Mouse (Mus musculus): ENCODE results near the gene Trim8. TPM values are rescaled to one million over a fixed set of nuclear protein-coding genes. Genes with fewer than 3 reads are reported as not detected.
A peak's percentile ranks its signal among the peaks of the same experiment; 100 is the strongest.

Trim8 gene
- total and polyA plus RNA-seq, 3 experiments: 4.4 to 24.9 (median 12.0) TPM

DNA sequence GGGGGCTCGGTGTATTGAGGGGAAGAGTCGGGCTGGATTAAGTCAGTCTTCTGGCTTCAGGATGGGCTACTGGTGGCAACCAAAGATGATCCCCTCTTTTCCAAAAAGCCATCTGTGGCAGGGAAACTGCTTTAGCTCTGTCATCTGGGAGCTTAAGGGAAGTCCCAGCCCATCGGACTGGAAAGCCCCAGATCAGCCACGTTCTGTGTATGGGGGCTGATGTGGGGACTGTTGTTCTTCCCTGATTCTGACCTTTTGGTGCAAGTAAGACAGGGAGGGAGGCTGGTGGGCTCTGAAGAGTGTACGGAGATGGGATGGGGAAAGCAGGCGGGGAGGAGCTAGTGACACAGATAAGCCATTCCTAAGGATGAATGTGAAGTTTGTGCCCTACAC, 22.6 kb downstream of the Trim8 start:
- no peaks in the 10 kb centered on the region for H3K36me3 ChIP-seq (replicated peaks in 1 of 2; ENCODE audit: control insufficient read depth in 1 of 2, insufficient read depth in 1 of 2, low read length in 1 of 2)
- H3K9ac ChIP-seq (ENCODE audit: insufficient read depth, low read depth): peak overlapping the region; percentile 28
- in situ Hi-C loops (cut with MboI; ENCODE audit: low pct_ligation_motif_present, low pct_unique_long_range_greater_than_20kb, low sequenced_read_pairs) (no loop called here), dilution Hi-C loops (cut with MboI; ENCODE audit: extremely low pct_ligation_motif_present, extremely low pct_unique_long_range_greater_than_20kb, low sequenced_read_pairs) (no loop called here)
- H3K79me2 ChIP-seq (replicated peaks; ENCODE audit: control insufficient read depth, extremely low read depth, insufficient read depth, poor library complexity, severe bottlenecking): no peaks in the 10 kb centered on the region
- TF ChIP-seq SIN3A (IDR thresholded peaks at IDR 0.05; ENCODE audit: low read length) (no peak), IRF4 (IDR thresholded peaks at IDR 0.05; ENCODE audit: low read depth, low read length) (peak; percentile 35; the same call in 1 of the 2 replicates), MXI1 (IDR thresholded peaks at IDR 0.05; ENCODE audit: low read depth, low read length) (peak; percentile 22; the same call in 1 of the 2 replicates), ETS1 (conservative IDR thresholded peaks at IDR 0.05; ENCODE audit: low read depth, low read length) (0 out of 2 replicates have a peak, but pooled peaks have one; percentile 25)
- peak overlapping the region in 1 of 3 experiments; percentile 46 for H3K4me3 ChIP-seq (replicated peaks in 1 of 3; ENCODE audit: low read depth in 2 of 3, low read length in 2 of 3, poor library complexity in 1 of 3)
- H3K4me1 ChIP-seq (ENCODE audit: control insufficient read depth in 1 of 2, insufficient read depth in 2 of 2): peaks cover 34 to 97% of the 10 kb centered on the region in 2 experiments
- peak overlapping the region; percentile 71 for H3K4me2 ChIP-seq (ENCODE audit: insufficient read depth, low read depth, poor library complexity, severe bottlenecking)
- no peaks in the 10 kb centered on the region for H3K27me3 ChIP-seq (replicated peaks)
- H3K9me3 ChIP-seq (replicated peaks; ENCODE audit: low read length): no peaks in the 10 kb centered on the region
- DNase-seq (ENCODE audit: extremely low read depth): no peak
- H3K27ac ChIP-seq (ENCODE audit: insufficient read depth, low read depth): peak overlapping the region; percentile 86

DNA sequence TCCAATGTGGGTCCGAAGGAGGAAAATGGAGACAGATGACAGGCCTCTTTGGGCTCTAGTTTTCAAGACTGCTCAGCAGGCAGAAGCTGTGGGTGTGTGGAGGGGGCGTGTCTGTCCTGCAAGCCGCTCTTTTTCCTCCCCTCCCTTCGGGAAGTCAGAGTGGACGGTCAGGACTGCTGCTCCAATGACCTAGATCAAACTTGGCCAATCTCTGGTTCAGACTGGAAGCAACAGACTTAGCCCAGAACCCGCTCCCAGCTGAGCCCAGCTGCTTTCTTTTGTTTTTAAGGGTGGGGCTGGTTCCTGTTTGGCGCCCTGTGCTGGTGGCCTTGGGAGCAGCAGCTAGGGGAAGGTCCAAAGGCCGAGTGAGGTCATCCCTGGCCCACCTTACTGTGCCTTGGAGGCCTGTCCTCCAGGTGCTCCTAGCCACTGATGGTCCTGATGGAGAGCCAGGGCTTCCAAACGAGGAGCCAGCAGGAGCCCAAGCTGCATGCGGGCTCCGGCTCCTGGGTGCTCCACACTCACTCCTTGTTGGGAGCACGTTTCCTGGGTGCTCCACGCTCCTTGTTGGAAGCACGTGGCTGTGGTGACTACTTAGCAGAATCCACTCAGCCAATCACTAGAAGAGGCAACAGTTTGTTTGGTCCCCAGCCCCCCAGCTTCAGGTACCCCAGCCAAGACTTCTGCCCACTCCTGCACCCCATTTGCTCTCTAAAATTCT, 23.3 kb downstream of the Trim8 start:
- no peaks in the 10 kb centered on the region for H3K79me2 ChIP-seq (replicated peaks; ENCODE audit: control insufficient read depth, extremely low read depth, insufficient read depth, poor library complexity, severe bottlenecking)
- dilution Hi-C loops (cut with MboI; ENCODE audit: extremely low pct_ligation_motif_present, extremely low pct_unique_long_range_greater_than_20kb, low sequenced_read_pairs): no loop called here
- peak overlapping the region in 1 of 3 experiments; percentile 46 for H3K4me3 ChIP-seq (replicated peaks in 1 of 3; ENCODE audit: low read depth in 2 of 3, low read length in 2 of 3, poor library complexity in 1 of 3)
- H3K4me2 ChIP-seq (ENCODE audit: insufficient read depth, low read depth, poor library complexity, severe bottlenecking): peak overlapping the region; percentile 71; the same call in 1 of the 2 replicates
- in situ Hi-C loops (cut with MboI; ENCODE audit: low pct_ligation_motif_present, low pct_unique_long_range_greater_than_20kb, low sequenced_read_pairs): no loop called here
- no peaks in the 10 kb centered on the region for H3K27me3 ChIP-seq (replicated peaks)
- no peaks in the 10 kb centered on the region for H3K9me3 ChIP-seq (replicated peaks; ENCODE audit: low read length)
- no peaks in the 10 kb centered on the region for H3K36me3 ChIP-seq (replicated peaks in 1 of 2; ENCODE audit: control insufficient read depth in 1 of 2, insufficient read depth in 1 of 2, low read length in 1 of 2)
- peaks cover 32 to 97% of the 10 kb centered on the region in 2 experiments for H3K4me1 ChIP-seq (ENCODE audit: control insufficient read depth in 1 of 2, insufficient read depth in 2 of 2)
- peak; percentile 53 for DNase-seq (ENCODE audit: extremely low read depth)
- peak overlapping the region; percentile 28; the same call in 1 of the 2 replicates for H3K9ac ChIP-seq (ENCODE audit: insufficient read depth, low read depth)
- peak overlapping the region; percentile 86 for H3K27ac ChIP-seq (ENCODE audit: insufficient read depth, low read depth)
- TF ChIP-seq UBTF (IDR thresholded peaks at IDR 0.05; ENCODE audit: low read depth, low read length) (no peak), IRF4 (IDR thresholded peaks at IDR 0.05; ENCODE audit: low read depth, low read length) (no peak; the same call in 1 of the 2 replicates), ZC3H11A (IDR thresholded peaks at IDR 0.05; ENCODE audit: low read depth, low read length) (no peak), MXI1 (IDR thresholded peaks at IDR 0.05; ENCODE audit: low read depth, low read length) (peak; percentile 29), SIN3A (IDR thresholded peaks at IDR 0.05; ENCODE audit: low read length) (peak; percentile 88), NRF1 (IDR thresholded peaks at IDR 0.05; ENCODE audit: low read depth, low read length) (0 out of 2 replicates have a peak, but pooled peaks have one; percentile 7), POLR2A (IDR thresholded peaks at IDR 0.05; ENCODE audit: low read depth, low read length) (no peak), GABPA (IDR thresholded peaks at IDR 0.05; ENCODE audit: insufficient replicate concordance, low read depth, low read length) (no peak), SMC3 (IDR thresholded peaks at IDR 0.05; ENCODE audit: low read depth, low read length) (peak; percentile 56), MAX (IDR thresholded peaks at IDR 0.05; ENCODE audit: low read length) (peak; percentile 25; the same call in 1 of the 2 replicates), HCFC1 (IDR thresholded peaks at IDR 0.05; ENCODE audit: low read depth, low read length) (no peak; the same call in 1 of the 2 replicates), JUN (IDR thresholded peaks at IDR 0.05; ENCODE audit: insufficient read depth, low read depth, low read length) (no peak), ELF1 (IDR thresholded peaks at IDR 0.05; ENCODE audit: low read depth, low read length) (peak; percentile 75), USF1 (IDR thresholded peaks at IDR 0.05; ENCODE audit: low read depth, low read length) (no peak), CHD2 (IDR thresholded peaks at IDR 0.05; ENCODE audit: low read length) (0 out of 2 replicates have a peak, but pooled peaks have one; percentile 12), MEF2A (IDR thresholded peaks at IDR 0.05; ENCODE audit: borderline replicate concordance, low read depth, low read length) (peak; percentile 22; the same call in 1 of the 2 replicates), POLR2AphosphoS2 (IDR thresholded peaks at IDR 0.05; ENCODE audit: low read depth, low read length) (no peak), RAD21 (IDR thresholded peaks at IDR 0.05; ENCODE audit: low read depth, low read length) (peak; percentile 35), E2F4 (IDR thresholded peaks at IDR 0.05; ENCODE audit: insufficient replicate concordance, low read depth, low read length) (no peak), USF2 (conservative IDR thresholded peaks at IDR 0.05; ENCODE audit: low read depth, low read length) (no peak), CTCF (conservative IDR thresholded peaks at IDR 0.05 in 1 of 2, IDR thresholded peaks at IDR 0.05 in 1 of 2; ENCODE audit: low read depth in 2 of 2, low read length in 2 of 2) (peak in 1 of 2 experiments; percentile 67; a peak in 2 of 4 replicates), MYC (IDR thresholded peaks at IDR 0.05; ENCODE audit: low read depth, low read length) (0 out of 2 replicates have a peak, but pooled peaks have one; percentile 58), BHLHE40 (IDR thresholded peaks at IDR 0.05; ENCODE audit: low read depth, low read length) (peak; percentile 17; the same call in 1 of the 2 replicates), MAFK (IDR thresholded peaks at IDR 0.05; ENCODE audit: insufficient replicate concordance, low read length) (no peak), KAT2A (IDR thresholded peaks at IDR 0.05; ENCODE audit: insufficient replicate concordance, low read length) (no peak), JUND (conservative IDR thresholded peaks at IDR 0.05; ENCODE audit: low read depth, low read length) (no peak), RCOR1 (conservative IDR thresholded peaks at IDR 0.05; ENCODE audit: low read depth, low read length) (no peak), MAZ (IDR thresholded peaks at IDR 0.05; ENCODE audit: low read depth, low read length) (peak; percentile 90), TBP (conservative IDR thresholded peaks at IDR 0.05; ENCODE audit: low read depth, low read length) (no peak)
